Mouse (Mus musculus): Measurements from ENCODE around the gene Ppfia3.
"Not testable (repeated sequence)": the region's sequence is repeated elsewhere in the genome, so short reads cannot be mapped to it uniquely, and the experiment has no call there.

Gene Ppfia3

GRCm38 (mm10) chr7:45386077-45386476 lies 19.3 kb upstream of the Ppfia3 start:
- no peak for DNase-seq

GRCm38 (mm10) chr7:45376057-45376456 lies 9.2 kb upstream of the Ppfia3 start:
- DNase-seq = no peak

GRCm38 (mm10) chr7:45374620-45375019 lies 7.8 kb upstream of the Ppfia3 start:
- DNase-seq = no peak

- no peak for DNase-seq
Measured at GRCm38 (mm10) chr7:45372371-45372770, 5.6 kb upstream of the Ppfia3 start.

- peak; percentile 93 for DNase-seq
Measured at GRCm38 (mm10) chr7:45370475-45371311, 3.9 kb upstream of the Ppfia3 start, which contains the start of gene Lin7b. Lin7b (minus strand) TSS chr7:45370583.

GRCm38 (mm10) chr7:45369836-45370474 lies 3.1 kb upstream of the Ppfia3 start:
- DNase-seq = no peak

GRCm38 (mm10) chr7:45369022-45369745 lies 2.4 kb upstream of the Ppfia3 start:
- no peak for DNase-seq

- DNase-seq = no peak
Measured at GRCm38 (mm10) chr7:45368178-45368577, 1.4 kb upstream of the Ppfia3 start.

- peak; percentile 98 for DNase-seq
Measured at GRCm38 (mm10) chr7:45367020-45367880, 431 bp upstream of the Ppfia3 start.

- peak; percentile 67 for DNase-seq
Measured at GRCm38 (mm10) chr7:45365742-45366651, 822 bp downstream of the Ppfia3 start.

GRCm38 (mm10) chr7:45363983-45364382 lies 2.8 kb downstream of the Ppfia3 start:
- no peak for DNase-seq

- DNase-seq = peak; percentile 70
Measured at GRCm38 (mm10) chr7:45362801-45363200, 4.0 kb downstream of the Ppfia3 start.

GRCm38 (mm10) chr7:45361243-45361804 lies 5.5 kb downstream of the Ppfia3 start:
- peak; percentile 89 for DNase-seq

GRCm38 (mm10) chr7:45360404-45361125 lies 6.3 kb downstream of the Ppfia3 start:
- no peak for DNase-seq

- DNase-seq = not testable (repeated sequence)
Measured at GRCm38 (mm10) chr7:45359081-45359480, 7.7 kb downstream of the Ppfia3 start.

GRCm38 (mm10) chr7:45356087-45356486 lies 10.7 kb downstream of the Ppfia3 start:
- DNase-seq = no peak

GRCm38 (mm10) chr7:45355318-45356020 lies 11.3 kb downstream of the Ppfia3 start:
- no peak for DNase-seq

- no peak for DNase-seq
Measured at GRCm38 (mm10) chr7:45353041-45353440, 13.8 kb downstream of the Ppfia3 start.

- no peak for DNase-seq
Measured at GRCm38 (mm10) chr7:45346905-45347304, 19.9 kb downstream of the Ppfia3 start.

GRCm38 (mm10) chr7:45343543-45343942 lies 23.3 kb downstream of the Ppfia3 start:
- DNase-seq = no peak

Measured in lung, postnatal 10 days (tissue).